Mouse (Mus musculus): ENCODE results near the gene Ctrl. TPM values are rescaled to one million over a fixed set of nuclear protein-coding genes. Genes with fewer than 3 reads are reported as not detected.
A peak's percentile ranks its signal among the peaks of the same experiment; 100 is the strongest.

The Ctrl gene
- polyA plus RNA-seq, 1 experiment from 2014 or later = 1.3 TPM

- CTCF ChIA-PET = interaction anchor here (0.6 to 1.0 kb wide), 3 partner anchors 9 to 26 kb away, joined by 3 read pairs; no protein-coding TSS in a partner anchor
- POLR2A ChIA-PET = interaction anchor here (0.6 to 1.0 kb wide), 5 partner anchors 9 to 341 kb away, joined by 3 to 6 read pairs (median 3); no protein-coding TSS in a partner anchor
- ATAC-seq (no peak), DNase-seq (ENCODE audit: low read depth, low spot score) (no peak)
- no peaks in the 10 kb centered on the region for H3K27me3 ChIP-seq
- in situ Hi-C loops (cut with MboI; ENCODE audit: low pct_unique_long_range_greater_than_20kb) = loop anchor here (5.0 to 10.0 kb wide), 2 partner anchors 106 to 223 kb away; no protein-coding TSS in a partner anchor
- TF ChIP-seq CTCF (IDR thresholded peaks at IDR 0.05) = no peak
These were observed 4.6 kb upstream of the Ctrl start, which contains the start of gene Psmb10 for GRCm38 (mm10) chr8:105938306-105938669. TSS of gene Psmb10 (minus strand) at chr8:105938444.

- ATAC-seq (peak; percentile 2), DNase-seq (ENCODE audit: low read depth, low spot score) (no peak)
- H3K27me3 ChIP-seq = no peaks in the 10 kb centered on the region
- in situ Hi-C loops (cut with MboI; ENCODE audit: low pct_unique_long_range_greater_than_20kb) = loop anchor here (5.0 to 10.0 kb wide), 2 partner anchors 105 to 223 kb away; no protein-coding TSS in a partner anchor
- no peak for TF ChIP-seq CTCF (IDR thresholded peaks at IDR 0.05)
- ChIA-PET CTCF (interaction anchor here (0.6 to 1.0 kb wide), 2 partner anchors 10 to 21 kb away, joined by 3 read pairs; no protein-coding TSS in a partner anchor), POLR2A (interaction anchor here (0.5 to 1.2 kb wide), 4 partner anchors 8 to 107 kb away, joined by 3 to 4 read pairs (median 3); no protein-coding TSS in a partner anchor)
These were observed 4.0 kb upstream of the Ctrl start for GRCm38 (mm10) chr8:105937496-105938305.

- no peak for TF ChIP-seq CTCF (IDR thresholded peaks at IDR 0.05)
- in situ Hi-C loops (cut with MboI; ENCODE audit: low pct_unique_long_range_greater_than_20kb) = loop anchor here (5.0 to 10.0 kb wide), 2 partner anchors 105 to 222 kb away; no protein-coding TSS in a partner anchor
- DNase-seq (ENCODE audit: low read depth, low spot score) = peak; percentile 69
- ATAC-seq = peak; percentile 77
- ChIA-PET CTCF (interaction anchor here (1.5 kb wide), 1 partner anchor 22 kb away, joined by 3 read pairs; no protein-coding TSS in a partner anchor), POLR2A (interaction anchor here (0.5 to 1.2 kb wide), 5 partner anchors 9 to 108 kb away, joined by 3 to 4 read pairs (median 3); no protein-coding TSS in a partner anchor)
- H3K27me3 ChIP-seq = no peaks in the 10 kb centered on the region
These were observed 3.3 kb upstream of the Ctrl start for GRCm38 (mm10) chr8:105936866-105937475.

GRCm38 (mm10) chr8:105935863-105936603, 2.4 kb upstream of the Ctrl start:
- ChIA-PET CTCF (interaction anchor here (1.0 to 1.5 kb wide), 3 partner anchors 23 to 102 kb away, joined by 3 to 4 read pairs (median 3); no protein-coding TSS in a partner anchor), POLR2A (interaction anchor here (0.7 to 1.0 kb wide), 2 partner anchors 18 to 48 kb away, joined by 3 read pairs; no protein-coding TSS in a partner anchor)
- ATAC-seq (no peak), DNase-seq (ENCODE audit: low read depth, low spot score) (no peak)
- no peak for TF ChIP-seq CTCF (IDR thresholded peaks at IDR 0.05)
- in situ Hi-C loops (cut with MboI; ENCODE audit: low pct_unique_long_range_greater_than_20kb) = loop anchor here (5.0 to 10.0 kb wide), 2 partner anchors 104 to 221 kb away; no protein-coding TSS in a partner anchor
- H3K27me3 ChIP-seq = no peaks in the 10 kb centered on the region

GRCm38 (mm10) chr8:105935105-105935504, 1.4 kb upstream of the Ctrl start:
- no peak for TF ChIP-seq CTCF (IDR thresholded peaks at IDR 0.05)
- CTCF ChIA-PET = interaction anchor here (1.0 to 1.1 kb wide), 2 partner anchors 100 to 101 kb away, joined by 3 to 4 read pairs; no protein-coding TSS in a partner anchor
- POLR2A ChIA-PET = interaction anchor here (0.6 kb wide), 1 partner anchor 11 kb away, joined by 3 read pairs; no protein-coding TSS in a partner anchor
- no peak for ATAC-seq
- no peak for DNase-seq (ENCODE audit: low read depth, low spot score)
- no peaks in the 10 kb centered on the region for H3K27me3 ChIP-seq
- in situ Hi-C loops (cut with MboI; ENCODE audit: low pct_unique_long_range_greater_than_20kb) = loop anchor here (5.0 to 10.0 kb wide), 2 partner anchors 103 to 220 kb away; no protein-coding TSS in a partner anchor

GRCm38 (mm10) chr8:105932525-105932924, 1.1 kb downstream of the Ctrl start:
- in situ Hi-C loops (cut with MboI; ENCODE audit: low pct_unique_long_range_greater_than_20kb) = loop anchor here (10.0 kb wide), 1 partner anchor 218 kb away; no protein-coding TSS in a partner anchor
- DNase-seq (ENCODE audit: low read depth, low spot score) (no peak), ATAC-seq (no peak)
- CTCF ChIA-PET = interaction anchor here (1.7 kb wide), 1 partner anchor 98 kb away, joined by 4 read pairs; no protein-coding TSS in a partner anchor
- POLR2A ChIA-PET = no interaction called here
- no peak for TF ChIP-seq CTCF (IDR thresholded peaks at IDR 0.05)
- H3K27me3 ChIP-seq = no peaks in the 10 kb centered on the region

GRCm38 (mm10) chr8:105931271-105931670, 2.4 kb downstream of the Ctrl start:
- in situ Hi-C loops (cut with MboI; ENCODE audit: low pct_unique_long_range_greater_than_20kb) = loop anchor here (10.0 kb wide), 1 partner anchor 216 kb away; no protein-coding TSS in a partner anchor
- H3K27me3 ChIP-seq = no peaks in the 10 kb centered on the region
- ChIA-PET POLR2A (interaction anchor here (0.6 kb wide), 1 partner anchor 76 kb away, joined by 3 read pairs; no protein-coding TSS in a partner anchor), CTCF (interaction anchor here (0.5 to 3.4 kb wide), 13 partner anchors 13 to 217 kb away, joined by 3 to 19 read pairs (median 5); partner anchors contain the start of gene Thap11)
- ATAC-seq (no peak), DNase-seq (ENCODE audit: low read depth, low spot score) (no peak)
- TF ChIP-seq CTCF (IDR thresholded peaks at IDR 0.05) = no peak

GRCm38 (mm10) chr8:105930602-105931001, 3.1 kb downstream of the Ctrl start:
- ChIA-PET CTCF (interaction anchor here (0.5 to 3.4 kb wide), 19 partner anchors 11 to 216 kb away, joined by 3 to 19 read pairs (median 5); partner anchors contain the start of gene Thap11), POLR2A (interaction anchor here (0.6 to 1.2 kb wide), 2 partner anchors 11 to 76 kb away, joined by 3 read pairs; no protein-coding TSS in a partner anchor)
- DNase-seq (ENCODE audit: low read depth, low spot score) = no peak

GRCm38 (mm10) chr8:105925123-105925522, 8.5 kb downstream of the Ctrl start:
- ATAC-seq = no peak
- CTCF ChIA-PET = interaction anchor here (1.0 to 3.0 kb wide), 6 partner anchors 8 to 70 kb away, joined by 3 to 11 read pairs (median 4); partner anchors contain the start of gene Thap11
- in situ Hi-C loops (cut with MboI; ENCODE audit: low pct_unique_long_range_greater_than_20kb) = loop anchor here (5.0 kb wide), 1 partner anchor 33 kb away; the partner anchor contains the start of gene Nrn1l
- TF ChIP-seq CTCF (IDR thresholded peaks at IDR 0.05) = no peak
- POLR2A ChIA-PET = no interaction called here
- no peaks in the 10 kb centered on the region for H3K27me3 ChIP-seq
- no peak for DNase-seq (ENCODE audit: low read depth, low spot score)

More at GRCm38 (mm10) chr8:105930602-105931001, 3.1 kb downstream of the Ctrl start:
- TF ChIP-seq CTCF (IDR thresholded peaks at IDR 0.05) = no peak
- no peaks in the 10 kb centered on the region for H3K27me3 ChIP-seq
- in situ Hi-C loops (cut with MboI; ENCODE audit: low pct_unique_long_range_greater_than_20kb) = loop anchor here (10.0 kb wide), 1 partner anchor 216 kb away; no protein-coding TSS in a partner anchor
- ATAC-seq = peak; percentile 28
